Mouse (Mus musculus): ENCODE measurements around the gene Abhd6. TPM values are rescaled to one million over a fixed set of nuclear protein-coding genes. Genes with fewer than 3 reads are reported as not detected.

Abhd6 gene
- total RNA-seq (2021) = 1 to 10 TPM; 2.8 TPM
- long read RNA-seq, experiment 1, partial matches to known transcripts = 1 of 5 reads
- long read RNA-seq, experiment 1, other reads (novel, unspliced or antisense) = 1 of 5 reads
- long read RNA-seq, experiment 2, partial matches to known transcripts = 1 of 4 reads
- long read RNA-seq, experiment 2, other reads (novel, unspliced or antisense) = 0 of 4 reads

GRCm38 (mm10) chr14:8002432-8003092 is at the start of gene Abhd6:
Gene Abhd6, plus strand, starts transcription at chr14:8002902.
- DNase-seq = peak; percentile 75

- DNase-seq = no peak
These were observed 48.6 kb upstream of the Abhd6 start for GRCm38 (mm10) chr14:7954071-7954471.

- no peak for DNase-seq
These were observed 46.3 kb upstream of the Abhd6 start for GRCm38 (mm10) chr14:7956427-7956826.

GRCm38 (mm10) chr14:7957049-7957448 is 45.7 kb upstream of the Abhd6 start, which contains the start of gene Gm45521:
Gene Gm45521, plus strand, starts transcription at chr14:7957288.
- no peak for DNase-seq

GRCm38 (mm10) chr14:7960616-7961015 is 42.1 kb upstream of the Abhd6 start:
- DNase-seq = no peak

GRCm38 (mm10) chr14:7961714-7962113 is 41.0 kb upstream of the Abhd6 start:
- DNase-seq = no peak

GRCm38 (mm10) chr14:7962626-7963025 is 40.1 kb upstream of the Abhd6 start:
- DNase-seq = no peak

GRCm38 (mm10) chr14:7963160-7963559 is 39.5 kb upstream of the Abhd6 start:
- no peak for DNase-seq

GRCm38 (mm10) chr14:7964219-7964889 is 38.3 kb upstream of the Abhd6 start:
- DNase-seq = peak; percentile 58

GRCm38 (mm10) chr14:7971889-7972493 is 30.7 kb upstream of the Abhd6 start:
- DNase-seq = no peak

- no peak for DNase-seq
These were observed 28.1 kb upstream of the Abhd6 start for GRCm38 (mm10) chr14:7974643-7975042.

- no peak for DNase-seq
These were observed 27.5 kb upstream of the Abhd6 start for GRCm38 (mm10) chr14:7975177-7975576.

- DNase-seq = no peak
These were observed 25.2 kb upstream of the Abhd6 start for GRCm38 (mm10) chr14:7977471-7977870.

GRCm38 (mm10) chr14:7978183-7978582 is 24.5 kb upstream of the Abhd6 start:
- DNase-seq = no peak

GRCm38 (mm10) chr14:7981226-7981625 is 21.5 kb upstream of the Abhd6 start:
- DNase-seq = no peak

- no peak for DNase-seq
These were observed 15.8 kb upstream of the Abhd6 start for GRCm38 (mm10) chr14:7986913-7987312.

- no peak for DNase-seq
These were observed 13.3 kb upstream of the Abhd6 start for GRCm38 (mm10) chr14:7989371-7989770.

GRCm38 (mm10) chr14:7989961-7990360 is 12.7 kb upstream of the Abhd6 start:
- DNase-seq = no peak

GRCm38 (mm10) chr14:7991108-7991776 is 11.5 kb upstream of the Abhd6 start:
- DNase-seq = no peak

GRCm38 (mm10) chr14:7992158-7992557 is 10.5 kb upstream of the Abhd6 start:
- no peak for DNase-seq

- peak; percentile 44 for DNase-seq
These were observed 8.4 kb upstream of the Abhd6 start, which contains the start of gene Dnase1l3 for GRCm38 (mm10) chr14:7994271-7994767. Gene Dnase1l3, minus strand, starts transcription at chr14:7994573.

- DNase-seq = peak; percentile 87
These were observed 5.4 kb upstream of the Abhd6 start for GRCm38 (mm10) chr14:7997255-7997696.

Measured in gastrocnemius, postnatal 10 days (tissue).